Mouse (Mus musculus) embryonic facial prominence, embryonic 12.5 days (tissue): ENCODE measurements around the gene Mylk. TPM values are rescaled to one million over a fixed set of nuclear protein-coding genes. Genes with fewer than 3 reads are reported as not detected.

Source experiments
- ATAC-seq: fragments of 200-750 bp; cut with Nextera tagmentation; 2 replicates; pipeline ENCODE4 v1.8.0; 2017; ENCODE audit not compliant: insufficient number of reproducible peaks, insufficient read depth, low FRiP score, low TSS enrichment
- H3K27ac ChIP-seq: fragments of 300-500 bp; sonication (generic); 2 replicates; pipeline ENCODE4 v1.5.1; 2016; ENCODE audit warnings: mild to moderate bottlenecking
- H3K27me3 ChIP-seq: fragments of 300-500 bp; sonication (generic); 2 replicates; pipeline ENCODE4 v1.6.1; 2016; ENCODE audit warnings: mild to moderate bottlenecking, moderate library complexity
- H3K36me3 ChIP-seq: fragments of 300-500 bp; sonication (generic); 2 replicates; pipeline ENCODE4 v1.6.1; 2016; ENCODE audit warnings: mild to moderate bottlenecking
- H3K4me1 ChIP-seq: fragments of 300-500 bp; sonication (generic); 2 replicates; pipeline ENCODE4 v1.6.1; 2016
- H3K4me2 ChIP-seq: fragments of 300-500 bp; sonication (generic); replicated peaks from 2 replicates; pipeline ENCODE4 v1.6.1; 2016; ENCODE audit warnings: mild to moderate bottlenecking, moderate library complexity
- H3K4me3 ChIP-seq: fragments of 300-500 bp; sonication (generic); 2 replicates; pipeline ENCODE4 v1.5.1; 2016; ENCODE audit warnings: mild to moderate bottlenecking
- H3K9ac ChIP-seq: fragments of 300-500 bp; sonication (generic); 2 replicates; pipeline ENCODE4 v1.6.1; 2016; ENCODE audit warnings: mild to moderate bottlenecking, moderate library complexity
- H3K9me3 ChIP-seq: fragments of 300-500 bp; sonication (generic); 2 replicates; pipeline ENCODE4 v1.6.1; 2016; ENCODE audit warnings: mild to moderate bottlenecking, moderate library complexity
- WGBS: fragments of 180-500 bp; shearing (Covaris S2); methylation state at CpG from one replicate; pipeline ENCODE4 v1.1.7; 2016; 5-methylcytosine and 5-hydroxymethylcytosine counted together
- polyA plus RNA-seq: library from polyadenylated mRNA; unstranded; fragments of >200 nt; fragmentation: Nextera tagmentation; extraction: Ambion mirVana; gene quantifications from 2 replicates; pipeline ENCODE4 v1.2.1, GENCODE M21; 2016

Mylk gene
- polyA plus RNA-seq, 1 experiment from 2014 or later: 9.0 TPM

GRCm38 (mm10) chr16:34898057-34898789, 153.2 kb downstream of the Mylk start:
- no peaks in the 10 kb centered on the region for H3K9me3 ChIP-seq
- ATAC-seq: no peak
- no peak overlapping the region for H3K4me3 ChIP-seq
- WGBS: 75% methylated on average over 7 of the region's 7 CpGs
- H3K4me2 ChIP-seq: no peak overlapping the region
- no peak overlapping the region for H3K27ac ChIP-seq
- H3K27me3 ChIP-seq: no peaks in the 10 kb centered on the region
- H3K9ac ChIP-seq: no peak overlapping the region
- peaks cover 26% of the 10 kb centered on the region for H3K4me1 ChIP-seq
- H3K36me3 ChIP-seq: no peaks in the 10 kb centered on the region

GRCm38 (mm10) chr16:34899071-34899808, 154.2 kb downstream of the Mylk start:
- H3K4me3 ChIP-seq: no peak overlapping the region
- H3K4me1 ChIP-seq: peaks cover 30% of the 10 kb centered on the region
- H3K4me2 ChIP-seq: no peak overlapping the region
- 60% methylated on average over 11 of the region's 11 CpGs for WGBS
- H3K27ac ChIP-seq: peak overlapping the region; percentile 41; the same call in 1 of the 2 replicates
- ATAC-seq: no peak
- H3K9ac ChIP-seq: no peak overlapping the region
- no peaks in the 10 kb centered on the region for H3K36me3 ChIP-seq
- no peaks in the 10 kb centered on the region for H3K9me3 ChIP-seq
- H3K27me3 ChIP-seq: no peaks in the 10 kb centered on the region

- H3K9ac ChIP-seq: no peak overlapping the region
- H3K27ac ChIP-seq: 0 out of 2 replicates have a peak overlapping the region, but pooled peaks have one; percentile 41
- WGBS: 42% methylated on average over 5 of the region's 5 CpGs
These were observed 155.0 kb downstream of the Mylk start for GRCm38 (mm10) chr16:34899997-34900396.

GRCm38 (mm10) chr16:34900471-34900870, 155.5 kb downstream of the Mylk start:
- H3K27me3 ChIP-seq: no peaks in the 10 kb centered on the region
- H3K9me3 ChIP-seq: no peaks in the 10 kb centered on the region
- no peaks in the 10 kb centered on the region for H3K36me3 ChIP-seq
- no peak overlapping the region for H3K27ac ChIP-seq
- H3K4me1 ChIP-seq: peaks cover 30% of the 10 kb centered on the region
- no peak overlapping the region for H3K9ac ChIP-seq
- no peak for ATAC-seq
- 87% methylated on average over 5 of the region's 5 CpGs for WGBS
- H3K4me2 ChIP-seq: no peak overlapping the region
- H3K4me3 ChIP-seq: no peak overlapping the region

More at GRCm38 (mm10) chr16:34899997-34900396, 155.0 kb downstream of the Mylk start:
- Histone ChIP-seq H3K4me2 (no peak overlapping the region), H3K4me3 (no peak overlapping the region), H3K9me3 (no peaks in the 10 kb centered on the region), H3K27me3 (no peaks in the 10 kb centered on the region), H3K4me1 (peaks cover 30% of the 10 kb centered on the region), H3K36me3 (no peaks in the 10 kb centered on the region)
- ATAC-seq: no peak

- no peak for ATAC-seq
- no peak overlapping the region for H3K4me2 ChIP-seq
- no peak overlapping the region for H3K9ac ChIP-seq
- peaks cover 30% of the 10 kb centered on the region for H3K4me1 ChIP-seq
- no peaks in the 10 kb centered on the region for H3K27me3 ChIP-seq
- no peak overlapping the region for H3K27ac ChIP-seq
- no peak overlapping the region for H3K4me3 ChIP-seq
- no peaks in the 10 kb centered on the region for H3K9me3 ChIP-seq
- 39% methylated on average over 2 of the region's 2 CpGs for WGBS
- no peaks in the 10 kb centered on the region for H3K36me3 ChIP-seq
These were observed 156.0 kb downstream of the Mylk start for GRCm38 (mm10) chr16:34901031-34901430.

- no peak overlapping the region for H3K9ac ChIP-seq
- no peak overlapping the region for H3K4me3 ChIP-seq
- H3K9me3 ChIP-seq: no peaks in the 10 kb centered on the region
- no peaks in the 10 kb centered on the region for H3K27me3 ChIP-seq
- H3K4me1 ChIP-seq: peaks cover 30% of the 10 kb centered on the region
- H3K36me3 ChIP-seq: no peaks in the 10 kb centered on the region
- no peak overlapping the region for H3K4me2 ChIP-seq
- 76% methylated on average over 7 of the region's 7 CpGs for WGBS
- ATAC-seq: no peak
- no peak overlapping the region for H3K27ac ChIP-seq
These were observed 156.7 kb downstream of the Mylk start for GRCm38 (mm10) chr16:34901611-34902293.

GRCm38 (mm10) chr16:34902294-34902680, 157.3 kb downstream of the Mylk start:
- Histone ChIP-seq H3K36me3 (no peaks in the 10 kb centered on the region), H3K27ac (no peak overlapping the region), H3K4me1 (peaks cover 30% of the 10 kb centered on the region), H3K27me3 (no peaks in the 10 kb centered on the region), H3K9ac (no peak overlapping the region), H3K4me2 (no peak overlapping the region), H3K9me3 (no peaks in the 10 kb centered on the region), H3K4me3 (no peak overlapping the region)
- no peak for ATAC-seq
- WGBS: 21% methylated on average over 9 of the region's 9 CpGs

- WGBS: 79% methylated on average over 8 of the region's 8 CpGs
- ATAC-seq: no peak
- no peaks in the 10 kb centered on the region for H3K36me3 ChIP-seq
- no peaks in the 10 kb centered on the region for H3K9me3 ChIP-seq
- no peak overlapping the region for H3K9ac ChIP-seq
- no peaks in the 10 kb centered on the region for H3K27me3 ChIP-seq
- H3K4me1 ChIP-seq: peaks cover 30% of the 10 kb centered on the region
- H3K27ac ChIP-seq: no peak overlapping the region
- H3K4me3 ChIP-seq: no peak overlapping the region
- H3K4me2 ChIP-seq: no peak overlapping the region
These were observed 157.8 kb downstream of the Mylk start for GRCm38 (mm10) chr16:34902761-34903160.

- no peaks in the 10 kb centered on the region for H3K9me3 ChIP-seq
- WGBS: 95% methylated on average over 4 of the region's 4 CpGs
- H3K27me3 ChIP-seq: no peaks in the 10 kb centered on the region
- H3K27ac ChIP-seq: no peak overlapping the region
- no peak overlapping the region for H3K9ac ChIP-seq
- peaks cover 28% of the 10 kb centered on the region for H3K4me1 ChIP-seq
- no peak for ATAC-seq
- no peak overlapping the region for H3K4me3 ChIP-seq
- H3K4me2 ChIP-seq: no peak overlapping the region
- no peaks in the 10 kb centered on the region for H3K36me3 ChIP-seq
These were observed 159.9 kb downstream of the Mylk start for GRCm38 (mm10) chr16:34904876-34905275.

GRCm38 (mm10) chr16:34909437-34909836, 164.4 kb downstream of the Mylk start:
- ATAC-seq: 0 out of 2 replicates have a peak, but pooled peaks have one; percentile 54

GRCm38 (mm10) chr16:34917373-34917900, 172.4 kb downstream of the Mylk start:
- no peak overlapping the region for H3K4me3 ChIP-seq
- no peaks in the 10 kb centered on the region for H3K27me3 ChIP-seq
- peaks cover 20% of the 10 kb centered on the region for H3K4me1 ChIP-seq
- H3K9me3 ChIP-seq: no peaks in the 10 kb centered on the region
- ATAC-seq: no peak
- no peak overlapping the region for H3K9ac ChIP-seq
- H3K27ac ChIP-seq: no peak overlapping the region
- H3K4me2 ChIP-seq: no peak overlapping the region
- WGBS: 84% methylated on average over 4 of the region's 4 CpGs
- no peaks in the 10 kb centered on the region for H3K36me3 ChIP-seq

More at GRCm38 (mm10) chr16:34909437-34909836, 164.4 kb downstream of the Mylk start:
- Histone ChIP-seq H3K36me3 (no peaks in the 10 kb centered on the region), H3K4me1 (peaks cover 13% of the 10 kb centered on the region; the same call in 1 of the 2 replicates), H3K4me2 (no peak overlapping the region), H3K4me3 (no peak overlapping the region), H3K9me3 (no peaks in the 10 kb centered on the region), H3K27ac (peak overlapping the region; percentile 70), H3K27me3 (no peaks in the 10 kb centered on the region), H3K9ac (no peak overlapping the region)
- WGBS: 43% methylated on average over 6 of the region's 6 CpGs
